Mouse (Mus musculus) c-Kit-positive CD71-positive TER-119-positive erythroid progenitor cells, embryonic 14.5 days (primary cell): ENCODE measurements at regions not wholly inside any gene's neighbourhood (a gene's known extent, or its start where the extent isn't known, plus 50 kb on each side); places are given as distances from the start of the nearest gene placed in this dataset.

ENCODE experiments used
- DNase-seq: peaks from one replicate; pipeline ENCODE4 v3.0.0-alpha.2; 2013; ENCODE audit warnings: low spot score

DNA sequence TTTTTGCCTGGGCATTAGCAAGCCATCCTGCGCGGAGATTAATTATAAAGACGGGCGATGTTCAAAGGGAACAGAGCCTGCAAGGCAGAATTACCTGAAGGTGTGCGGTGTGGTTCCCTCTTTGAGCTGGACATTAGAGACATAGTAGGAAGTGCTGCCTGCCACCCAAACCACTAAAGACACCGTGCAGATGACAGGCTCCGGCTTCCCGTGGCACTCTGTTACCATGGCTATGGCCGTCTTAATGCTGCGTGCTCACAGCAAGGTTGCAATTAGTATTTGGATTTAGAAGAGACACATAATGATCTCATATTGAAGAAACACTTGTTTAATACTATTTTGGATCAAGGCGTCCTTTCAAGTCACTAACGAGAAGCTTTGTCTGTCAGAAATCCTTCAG lies 95.0 kb upstream of the Sox5 start:
- no peak for DNase-seq

DNA sequence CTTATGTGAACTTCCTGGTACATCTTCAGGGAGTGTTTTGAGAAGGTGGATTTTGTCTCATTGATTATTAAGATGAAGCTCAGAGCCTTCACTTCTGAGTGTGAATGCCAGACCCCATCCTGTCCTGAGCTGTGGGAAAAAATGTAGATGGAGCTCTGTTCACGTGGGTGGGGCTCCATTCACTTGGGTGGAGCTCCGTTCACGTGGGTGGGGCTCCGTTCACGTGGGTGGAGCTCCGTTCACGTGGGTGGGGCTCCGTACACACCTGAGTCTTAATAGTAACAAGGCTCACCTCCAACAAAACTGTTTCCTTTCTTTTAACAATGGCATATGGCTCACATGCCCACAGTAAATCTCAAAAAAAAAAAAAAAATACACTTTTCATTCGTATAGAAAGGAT lies 94.1 kb upstream of the Sox5 start:
- peak; percentile 14 for DNase-seq

DNA sequence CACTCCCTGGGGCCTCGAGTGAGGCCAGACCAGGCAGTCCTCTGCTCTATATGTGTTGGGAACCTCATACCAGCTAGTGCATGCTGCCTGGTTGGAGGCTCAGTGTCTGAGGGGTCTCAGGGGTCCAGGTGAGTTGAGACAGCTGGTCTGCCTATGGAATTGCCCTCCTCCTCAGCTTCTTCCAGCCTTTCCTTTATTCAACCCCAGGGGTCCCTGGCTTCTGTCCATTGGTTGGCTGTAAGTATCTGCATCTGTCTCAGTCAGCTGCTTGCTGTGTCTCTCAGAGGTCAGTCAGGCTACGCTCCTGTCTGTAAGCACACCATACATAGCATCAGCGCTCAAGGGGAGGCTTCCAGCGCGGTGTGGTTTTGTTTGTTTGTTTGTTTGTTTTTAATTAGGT lies 92.5 kb upstream of the Sox5 start:
- no peak for DNase-seq

DNA sequence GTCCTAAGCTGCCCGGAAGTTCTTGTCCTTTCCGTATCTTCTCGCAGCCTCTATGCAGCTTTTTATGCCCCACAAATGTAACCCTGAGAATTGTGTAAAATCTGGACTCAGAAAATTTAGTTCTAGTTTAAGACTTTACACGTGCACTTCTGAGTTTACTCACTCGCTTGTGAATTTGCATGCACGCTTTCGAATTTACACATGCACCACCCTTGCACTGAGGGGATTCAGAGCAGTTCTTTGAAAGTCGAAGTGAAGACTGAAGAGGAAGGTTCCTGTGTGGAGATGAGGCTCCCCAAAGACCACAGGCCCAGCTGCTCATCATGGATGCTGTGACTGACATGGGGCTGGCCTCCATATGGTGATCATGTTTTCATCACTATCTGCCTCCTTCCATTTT lies 89.2 kb upstream of the Sox5 start:
- no peak for DNase-seq

DNA sequence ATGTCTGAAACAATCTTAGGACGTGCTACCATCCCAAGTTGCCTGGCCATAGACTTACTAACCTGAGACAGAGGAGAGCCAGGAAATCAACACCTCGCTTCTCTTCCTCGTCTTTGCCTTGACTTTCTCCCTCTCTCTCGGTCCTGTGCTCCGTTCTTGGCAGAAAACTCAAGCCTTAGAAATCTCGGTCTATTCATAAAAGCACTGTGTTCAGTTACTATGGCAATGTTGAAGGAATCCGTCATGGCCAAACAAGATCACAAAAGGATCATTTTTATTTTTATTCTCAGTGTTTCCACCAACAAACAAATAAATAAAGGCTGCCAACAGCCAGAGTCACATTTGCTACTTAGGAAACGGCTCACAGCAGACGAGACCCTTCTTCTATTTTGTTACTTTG lies 85.6 kb upstream of the Sox5 start:
- no peak for DNase-seq

DNA sequence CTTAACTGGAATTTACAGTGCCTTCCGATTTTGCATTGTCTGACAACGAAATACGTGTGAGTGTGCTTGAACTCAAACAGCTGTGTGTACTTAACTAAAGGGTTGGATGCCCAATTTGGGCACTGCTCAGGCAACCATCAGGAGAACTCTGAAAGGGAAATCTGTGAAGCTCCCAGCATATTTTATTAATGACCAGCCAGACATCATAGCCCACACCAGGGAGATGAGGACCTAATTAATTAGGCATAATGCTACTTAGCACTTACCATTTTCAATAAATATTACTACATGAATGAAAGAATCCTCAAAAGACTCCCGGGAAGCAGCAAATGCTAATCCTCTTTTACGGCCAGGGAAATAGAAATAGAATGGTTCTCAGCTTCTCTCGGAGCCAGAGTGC lies 82.2 kb upstream of the Sox5 start:
- DNase-seq = peak; percentile 3

DNA sequence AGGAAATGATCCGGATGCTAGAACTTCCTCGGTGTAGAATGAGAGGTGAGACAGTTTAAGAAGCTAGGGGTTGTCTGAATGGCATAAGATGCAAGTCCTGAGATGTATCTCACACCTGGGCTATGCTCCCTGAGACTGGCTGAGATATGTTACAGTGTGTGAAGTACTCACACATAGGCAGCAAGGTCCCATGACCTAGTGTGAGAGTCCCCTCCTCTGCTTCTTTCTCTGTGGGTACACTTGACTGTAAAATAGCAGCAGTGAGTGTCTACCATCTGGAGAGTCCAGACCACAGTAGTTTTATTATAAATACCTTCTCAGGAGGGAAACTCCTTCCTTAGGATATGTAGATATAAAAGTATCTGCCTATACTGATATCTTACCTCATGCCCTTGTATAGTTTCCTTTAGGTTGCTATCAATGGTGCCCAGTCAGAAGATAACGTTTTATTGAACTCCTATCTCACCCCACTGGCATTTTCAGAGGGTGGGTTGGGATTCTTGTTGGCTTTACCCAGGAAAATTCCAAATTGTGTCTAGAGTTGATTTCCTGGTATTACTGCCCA lies 81.7 kb upstream of the Sox5 start:
- DNase-seq = peak; percentile 6

DNA sequence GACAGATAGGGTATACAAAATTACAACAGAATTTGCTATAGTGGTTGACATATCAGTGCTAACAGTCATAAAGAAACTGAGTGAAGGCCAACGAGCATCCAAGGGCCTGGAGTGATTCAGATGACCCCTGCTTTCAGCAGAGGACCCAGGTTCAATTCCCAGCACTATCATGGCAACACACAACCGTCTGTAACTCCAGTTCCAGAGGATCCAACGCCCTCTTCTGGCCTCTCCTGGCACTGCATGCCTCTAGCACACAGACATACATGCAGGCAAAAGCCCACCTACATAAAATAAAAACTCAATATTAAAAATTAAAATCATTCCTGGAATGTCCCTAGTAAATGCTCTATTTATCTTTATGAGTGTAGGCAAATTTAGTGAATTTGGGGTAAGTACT lies 59.7 kb upstream of the Sox5 start:
- no peak for DNase-seq

DNA sequence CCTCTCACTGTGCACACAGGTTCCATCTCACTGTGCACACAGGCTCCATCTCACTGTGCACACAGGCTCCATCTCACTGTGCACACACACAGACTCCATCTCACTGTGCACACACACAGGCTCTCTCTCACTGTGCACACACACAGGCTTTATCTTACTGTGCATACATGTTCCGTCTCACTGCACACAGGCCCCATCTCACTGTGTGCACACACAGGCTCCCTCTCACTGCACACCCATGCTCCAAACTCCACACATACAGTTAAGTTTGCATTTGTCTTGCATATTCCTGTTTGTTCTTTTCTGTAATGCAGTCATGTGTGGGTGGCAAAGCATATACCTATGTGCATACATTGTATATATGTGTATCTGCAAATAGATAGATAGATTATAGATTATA lies 57.6 kb upstream of the Sox5 start:
- no peak for DNase-seq

DNA sequence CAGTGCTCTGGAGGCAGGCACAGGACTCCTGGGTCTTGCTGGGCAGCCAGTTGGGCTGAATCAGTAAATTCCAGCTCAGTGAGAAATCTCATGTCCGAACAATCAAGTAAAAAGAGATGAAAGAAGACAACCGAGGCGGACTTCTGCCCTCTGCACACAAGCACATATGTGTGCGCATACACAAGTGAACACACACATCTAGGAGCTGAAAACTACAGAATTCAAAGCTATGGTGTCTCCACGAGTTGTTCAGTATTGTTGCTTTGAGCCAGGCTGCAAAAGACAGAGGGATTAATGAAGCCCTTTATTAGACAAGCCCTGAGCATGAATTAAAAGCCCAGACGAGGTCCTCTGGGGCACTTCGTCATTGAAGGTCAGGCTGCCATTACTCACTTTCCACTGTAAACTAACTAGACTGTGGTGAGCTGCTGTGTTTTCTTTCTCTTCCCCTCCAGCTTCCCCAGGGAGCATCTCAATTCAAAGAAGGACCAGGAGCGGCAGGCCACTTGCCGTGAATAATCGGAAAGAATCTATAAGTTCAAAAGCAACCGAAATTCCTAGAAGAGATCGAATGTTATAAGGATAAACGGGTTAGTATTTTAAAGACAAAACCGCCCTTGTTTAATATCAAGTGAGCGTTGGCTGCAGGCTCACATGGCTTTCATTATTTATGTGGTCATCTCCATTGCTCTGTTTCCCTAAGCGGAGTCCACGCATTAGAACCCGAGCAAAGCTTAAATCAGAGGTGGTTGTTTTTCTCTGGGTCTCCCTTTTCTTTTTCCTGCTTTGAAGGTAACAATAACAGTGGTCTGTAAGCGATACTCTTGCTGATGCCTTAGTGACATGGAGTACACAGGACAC lies 52.8 kb upstream of the Sox5 start:
- no peak for DNase-seq
